Mouse (Mus musculus) intestine, postnatal 0 days (tissue): ENCODE results near the gene Cmpk2. TPM values are rescaled to one million over a fixed set of nuclear protein-coding genes. Genes with fewer than 3 reads are reported as not detected.
A peak's percentile ranks its signal among the peaks of the same experiment; 100 is the strongest.

Experiments used
- ATAC-seq: fragments of 200-750 bp; cut with Nextera tagmentation; 2 replicates; pipeline ENCODE4 v1.8.0; 2017; ENCODE audit warnings: mild to moderate bottlenecking, moderate TSS enrichment, moderate library complexity
- H3K27ac ChIP-seq: fragments of 300-500 bp; sonication (generic); 2 replicates; pipeline ENCODE4 v1.5.1; 2014; ENCODE audit warnings: mild to moderate bottlenecking, low read depth, low read length, moderate library complexity
- H3K27me3 ChIP-seq: fragments of 300-500 bp; sonication (generic); replicated peaks from 2 replicates; pipeline ENCODE4 v1.6.1; 2014; ENCODE audit warnings: low read length, mixed read lengths; ENCODE audit not compliant: control insufficient read depth, insufficient read depth
- H3K36me3 ChIP-seq: fragments of 300-500 bp; sonication (generic); 2 replicates; pipeline ENCODE4 v1.6.1; 2014; ENCODE audit warnings: mild to moderate bottlenecking, moderate library complexity; ENCODE audit not compliant: control insufficient read depth, insufficient read depth
- H3K4me1 ChIP-seq: fragments of 300-500 bp; sonication (generic); replicated peaks from 2 replicates; pipeline ENCODE4 v1.6.1; 2014; ENCODE audit warnings: antibody characterized with exemption, low read length, mixed read lengths; ENCODE audit not compliant: control insufficient read depth, insufficient read depth
- H3K4me2 ChIP-seq: fragments of 300-500 bp; sonication (generic); replicated peaks from 2 replicates; pipeline ENCODE4 v1.6.1; 2014; ENCODE audit warnings: low read depth, mild to moderate bottlenecking, moderate library complexity
- H3K4me3 ChIP-seq: fragments of 300-500 bp; sonication (generic); 2 replicates; pipeline ENCODE4 v1.5.1; 2014; ENCODE audit warnings: low read depth, low read length
- H3K9ac ChIP-seq: fragments of 300-500 bp; sonication (generic); 2 replicates; pipeline ENCODE4 v1.6.1; 2014; ENCODE audit warnings: mild to moderate bottlenecking, low read depth, low read length
- H3K9me3 ChIP-seq: fragments of 300-500 bp; sonication (generic); 2 replicates; pipeline ENCODE4 v1.6.1; 2016; ENCODE audit warnings: mixed run types; ENCODE audit not compliant: control insufficient read depth
- CTCF ChIP-seq: sonication (generic); IDR thresholded peaks from 2 replicates; pipeline ENCODE4 v1.5.1; 2016; ENCODE audit warnings: low read depth, mild to moderate bottlenecking, control low read depth, antibody characterized with exemption, moderate library complexity
- WGBS: fragments of 180-500 bp; shearing (Covaris S2); extraction: QIAGEN DNeasy Blood & Tissue Kit; methylation state at CpG from one replicate; pipeline ENCODE4 v1.1.7; 2014; 5-methylcytosine and 5-hydroxymethylcytosine counted together
- polyA plus RNA-seq: library from polyadenylated mRNA; unstranded; fragments of >200 nt; fragmentation: Nextera tagmentation; extraction: Ambion mirVana; gene quantifications from 2 replicates; pipeline ENCODE4 v1.2.1, GENCODE M21; 2015

The Cmpk2 gene
- polyA plus RNA-seq, 1 experiment from 2014 or later = 14.2 TPM

- H3K9ac ChIP-seq = no peak overlapping the region
- WGBS = 33% methylated on average over 3 of the region's 3 CpGs
- TF ChIP-seq CTCF = no peak
- peak; percentile 71 for ATAC-seq
- no peaks in the 10 kb centered on the region for H3K4me1 ChIP-seq
- no peaks in the 10 kb centered on the region for H3K27me3 ChIP-seq
- no peaks in the 10 kb centered on the region for H3K36me3 ChIP-seq
- H3K4me3 ChIP-seq = no peak overlapping the region
- no peak overlapping the region for H3K4me2 ChIP-seq
- no peak overlapping the region for H3K27ac ChIP-seq
- no peaks in the 10 kb centered on the region for H3K9me3 ChIP-seq
These were observed 56.1 kb downstream of the Cmpk2 start for GRCm38 (mm10) chr12:26524943-26525697.

- Histone ChIP-seq H3K9me3 (no peaks in the 10 kb centered on the region), H3K4me2 (no peak overlapping the region), H3K4me3 (no peak overlapping the region), H3K9ac (no peak overlapping the region), H3K36me3 (no peaks in the 10 kb centered on the region), H3K27me3 (no peaks in the 10 kb centered on the region), H3K27ac (no peak overlapping the region), H3K4me1 (no peaks in the 10 kb centered on the region)
- 38% methylated on average over 5 of the region's 5 CpGs for WGBS
- TF ChIP-seq CTCF = no peak
- no peak for ATAC-seq
These were observed 56.7 kb downstream of the Cmpk2 start for GRCm38 (mm10) chr12:26525698-26526026.

Other genes with a start within 250 kb of the Cmpk2 start
- 4.4 and 5.5 TPM in 2 replicates for gene Rnf144a, start 54.0 kb upstream of the Cmpk2 start, polyA plus RNA-seq
- 10.8 and 13.1 TPM in 2 replicates for gene Rsad2, start 12.8 kb upstream of the Cmpk2 start, polyA plus RNA-seq